Mouse (Mus musculus): ENCODE data around the gene Sec14l3. TPM values are rescaled to one million over a fixed set of nuclear protein-coding genes. Genes with fewer than 3 reads are reported as not detected.

Gene Sec14l3
- not detected for total RNA-seq (2023)

DNA sequence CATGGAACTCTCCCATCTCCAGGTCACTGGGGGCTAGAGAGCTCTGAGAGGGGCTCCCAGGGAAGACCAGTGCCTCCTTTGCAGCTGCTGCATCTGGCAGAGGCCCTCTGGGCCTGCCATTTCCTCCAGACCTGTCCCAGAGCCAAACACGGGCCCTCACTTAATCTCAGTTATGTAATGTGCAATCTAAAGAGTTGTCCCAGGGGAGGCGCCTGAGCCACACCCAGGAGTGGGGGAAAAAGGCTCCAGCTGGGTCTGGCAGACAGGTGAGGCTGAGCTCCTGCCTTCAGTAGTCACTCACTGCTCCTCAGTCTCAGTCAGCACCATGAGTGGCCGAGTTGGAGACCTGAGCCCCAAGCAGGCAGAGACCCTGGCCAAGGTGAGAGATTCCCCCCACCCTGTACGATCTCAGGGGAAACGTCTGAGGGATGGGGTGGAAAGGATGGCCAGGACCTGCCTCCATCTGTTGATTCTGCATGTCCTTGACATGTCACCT, at the start of gene Sec14l3:
Gene Sec14l3, plus strand, starts transcription at position 215 of the 496 bp plus-strand sequence.

DNA sequence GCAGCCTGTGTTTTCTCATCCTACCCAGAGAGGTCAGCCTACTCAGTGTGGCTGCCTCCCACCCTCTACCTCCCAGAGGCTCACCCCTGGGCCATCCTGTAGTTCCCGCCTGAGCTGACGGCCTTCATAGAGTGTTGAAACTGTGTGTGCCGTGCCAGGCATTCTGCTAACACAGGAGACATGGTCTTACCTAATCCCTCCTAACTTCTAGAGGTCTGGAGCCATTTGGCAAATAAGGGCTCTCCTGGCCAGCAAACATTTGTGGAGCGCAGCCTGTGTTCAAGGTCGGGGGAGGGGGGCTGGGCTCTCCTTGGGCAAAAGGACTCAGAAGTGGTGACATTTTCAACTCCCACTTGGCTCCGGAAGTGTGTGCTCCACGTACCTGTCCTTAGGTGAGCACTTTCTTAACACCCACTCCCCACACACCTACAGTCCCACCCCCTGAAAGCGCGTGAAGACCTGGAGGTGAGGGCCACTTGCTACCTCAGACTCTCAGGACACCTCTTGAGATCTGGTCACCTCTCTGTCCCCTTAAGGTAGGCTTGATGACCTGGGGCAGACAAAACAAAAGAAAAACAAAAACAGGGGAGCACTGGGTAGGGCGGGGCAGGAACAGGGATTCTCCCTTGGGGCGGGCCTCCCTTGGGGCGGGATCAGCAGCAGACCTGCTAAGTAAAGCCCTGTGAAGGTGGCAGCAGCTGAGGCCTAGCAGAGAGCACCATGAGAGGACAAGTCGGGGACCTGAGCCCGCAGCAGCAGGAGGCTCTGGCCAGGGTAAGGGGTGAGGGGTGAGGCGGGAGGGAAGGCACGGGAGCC, 33.3 kb upstream of the Sec14l3 start, which contains the start of gene Sec14l4:
Gene Sec14l4, plus strand, starts transcription at position 337 of the 816 bp plus-strand sequence.

GRCm38 (mm10) chr11:4095171-4096053, 30.8 kb downstream of the Sec14l3 start, which contains the start of gene Mtfp1:
Gene Mtfp1, minus strand, starts transcription at chr11:4095445.

DNA sequence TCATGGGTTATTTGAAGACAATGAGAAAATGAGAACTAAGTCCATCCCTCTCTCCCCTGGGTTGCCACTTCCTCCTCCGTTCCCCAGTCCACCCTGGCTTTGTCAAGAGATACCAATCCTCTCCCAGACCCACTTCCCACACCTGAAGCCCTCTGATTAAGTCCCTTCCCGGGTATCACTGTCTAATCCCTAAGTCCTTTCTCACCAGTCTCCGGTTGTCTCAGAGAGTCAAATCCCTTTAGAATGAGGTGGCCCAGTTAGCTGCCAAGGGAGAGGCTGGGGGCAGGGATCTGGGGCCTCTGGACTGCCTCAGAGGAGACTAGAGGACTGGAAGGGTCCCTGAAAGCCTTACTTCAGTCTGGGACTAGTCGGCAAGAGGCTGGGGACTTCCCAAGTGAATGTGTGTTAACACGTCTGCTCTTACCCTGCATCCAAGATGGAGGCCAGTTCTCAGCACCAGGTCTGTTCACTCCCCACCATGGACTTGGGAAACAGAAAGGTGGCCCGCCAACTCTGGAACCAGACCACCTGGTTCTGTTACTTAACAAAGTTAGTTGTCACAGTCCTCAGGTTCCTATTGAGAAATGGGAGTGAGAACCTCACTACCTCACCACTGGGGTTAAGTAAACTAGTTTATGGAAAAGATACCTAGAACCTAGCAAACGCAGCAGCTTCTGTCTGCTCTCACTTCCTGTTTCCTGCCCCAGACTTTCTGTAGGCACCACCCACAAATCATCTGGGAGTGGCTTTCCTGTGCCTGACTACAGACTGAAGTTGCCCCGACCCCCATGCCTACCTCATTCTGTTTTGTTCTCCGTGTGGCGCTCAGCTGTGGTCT, 58.3 kb downstream of the Sec14l3 start, which contains the start of gene Sec14l2:
Gene Sec14l2, minus strand, starts transcription at position 674 of the 838 bp plus-strand sequence.

Other genes starting within 250 kb of the Sec14l3 start
- gene Osbp2, start 200.9 kb upstream of the Sec14l3 start, total RNA-seq (2023), result not detected
- gene 4921536K21Rik, start 169.7 kb upstream of the Sec14l3 start, total RNA-seq (2023), result 1 to 10 TPM in 1 of 2 experiments, under 1 TPM in 1; 0.66 to 1.6 TPM
- 1 to 10 TPM; 5.6 to 7.6 TPM for gene Dusp18, start 169.6 kb upstream of the Sec14l3 start, total RNA-seq (2023)
- gene Slc35e4, start 150.2 kb upstream of the Sec14l3 start, total RNA-seq (2023), result 1 to 10 TPM; 9.2 to 9.6 TPM
- 100 to 1,000 TPM; 162 to 166 TPM for gene Tcn2, start 132.7 kb upstream of the Sec14l3 start, total RNA-seq (2023)
- gene Pes1, start 100.9 kb upstream of the Sec14l3 start, total RNA-seq (2023), result 10 to 100 TPM; 23.0 to 32.5 TPM
- not detected for gene 4930556J24Rik, start 88.1 kb upstream of the Sec14l3 start, total RNA-seq (2023)
- gene Gal3st1, start 81.2 kb upstream of the Sec14l3 start, total RNA-seq (2023), result under 1 TPM in 1 of 2 experiments, not detected in 1; 0.18 TPM
- not detected for gene Sec14l4, start 33.4 kb upstream of the Sec14l3 start, total RNA-seq (2023)
- gene Mtfp1, start 30.6 kb downstream of the Sec14l3 start, total RNA-seq (2023), result 1 to 10 TPM; 3.1 to 3.2 TPM
- gene Sec14l2, start 58.6 kb downstream of the Sec14l3 start, total RNA-seq (2023), result 10 to 100 TPM in 1 of 2 experiments, 1 to 10 TPM in 1; 6.1 to 12.8 TPM
- 10 to 100 TPM in 1 of 2 experiments, 1 to 10 TPM in 1; 9.8 to 12.9 TPM for gene Rnf215, start 70.4 kb downstream of the Sec14l3 start, total RNA-seq (2023)
- gene Ccdc157, start 95.5 kb downstream of the Sec14l3 start, total RNA-seq (2023), result 1 to 10 TPM; 2.3 to 3.0 TPM
- gene Sf3a1, start 95.5 kb downstream of the Sec14l3 start, total RNA-seq (2023), result 10 to 100 TPM; 35.8 to 44.4 TPM
- gene Tbc1d10a, start 121.9 kb downstream of the Sec14l3 start, total RNA-seq (2023), result 10 to 100 TPM; 12.7 to 15.3 TPM
- 1 to 10 TPM; 4.4 to 5.2 TPM for gene Castor1, start 153.4 kb downstream of the Sec14l3 start, total RNA-seq (2023)
- gene Osm, start 171.6 kb downstream of the Sec14l3 start, total RNA-seq (2023), result 100 to 1,000 TPM; 281 to 323 TPM
- gene Lif, start 192.7 kb downstream of the Sec14l3 start, total RNA-seq (2023), result 1 to 10 TPM; 1.9 to 3.0 TPM